13 mouse cellular contexts compared by ENCODE assay signal in genomic region chr17:14522011-14522410, GRCm38 (mm10).
"Had no signal": no experiment of that assay in that cellular context is flagged by ENCODE, and none has a peak within 500 bp of the region (broad histone marks: within the 10 kb centered on the region; RNA-seq: fewer than 3 reads in every experiment).

No protein-coding gene starts in this region.

- ATAC-seq: liver, postnatal 0 days had no signal

- DNase-seq: kidney, adult 2 months; kidney, postnatal 25 days; left cerebral cortex, postnatal 4 days; liver, postnatal 0 days; lung, postnatal 14 days; lung, postnatal 4 days; midbrain, embryonic 14.5 days; thymus, postnatal 25 days had no signal

- H3K27ac ChIP-seq: kidney, postnatal 0 days; limb, embryonic 12.5 days; limb, embryonic 15.5 days; liver, embryonic 14.5 days; lung, embryonic 15.5 days had no signal

- H3K4me3 ChIP-seq: limb, embryonic 12.5 days; limb, embryonic 15.5 days; lung, embryonic 15.5 days had no signal
